Mouse (Mus musculus): ENCODE measurements at regions not wholly inside any gene's neighbourhood (a gene's known extent, or its start where the extent isn't known, plus 50 kb on each side); places are given as distances from the start of the nearest gene placed in this dataset.

- peak; percentile 20; the same call in 1 of the 2 replicates for ATAC-seq (ENCODE audit: insufficient number of reproducible peaks, low FRiP score, low TSS enrichment, low read depth)
- WGBS, result 40% methylated on average over 9 of the region's 9 CpGs
- Histone ChIP-seq H3K27ac (replicated peaks; ENCODE audit: low read depth, low read length) (peak overlapping the region; percentile 96), H3K9ac (ENCODE audit: low read length) (peak overlapping the region; percentile 34; the same call in 1 of the 2 replicates), H3K36me3 (ENCODE audit: control insufficient read depth, insufficient read depth, low read length) (no peaks in the 10 kb centered on the region), H3K9me3 (ENCODE audit: control insufficient read depth, low read length) (no peaks in the 10 kb centered on the region), H3K4me1 (ENCODE audit: control insufficient read depth, insufficient read depth, low read length) (peaks cover 40% of the 10 kb centered on the region), H3K4me3 (ENCODE audit: low read depth, low read length) (no peak overlapping the region), H3K27me3 (ENCODE audit: control insufficient read depth, insufficient read depth, low read length) (no peaks in the 10 kb centered on the region), H3K4me2 (ENCODE audit: low read depth, severe bottlenecking) (peak overlapping the region; percentile 15; the same call in 1 of the 2 replicates)
- DNase-seq (ENCODE audit: low spot score), result no peak
Measured at GRCm38 (mm10) chr16:44633059-44633667, 74.5 kb upstream of the Boc start.

- no peaks in the 10 kb centered on the region for H3K36me3 ChIP-seq (ENCODE audit: control insufficient read depth, insufficient read depth, low read length)
- DNase-seq (ENCODE audit: low spot score), result peak; percentile 82
- no peaks in the 10 kb centered on the region for H3K27me3 ChIP-seq (ENCODE audit: control insufficient read depth, insufficient read depth, low read length)
- peak overlapping the region; percentile 96 for H3K27ac ChIP-seq (replicated peaks; ENCODE audit: low read depth, low read length)
- H3K9ac ChIP-seq (ENCODE audit: low read length), result peak overlapping the region; percentile 34; the same call in 1 of the 2 replicates
- peaks cover 40% of the 10 kb centered on the region for H3K4me1 ChIP-seq (ENCODE audit: control insufficient read depth, insufficient read depth, low read length)
- WGBS, result 2% methylated on average over 9 of the region's 9 CpGs
- H3K4me2 ChIP-seq (ENCODE audit: low read depth, severe bottlenecking), result peak overlapping the region; percentile 15; the same call in 1 of the 2 replicates
- no peaks in the 10 kb centered on the region for H3K9me3 ChIP-seq (ENCODE audit: control insufficient read depth, low read length)
- ATAC-seq (ENCODE audit: insufficient number of reproducible peaks, low FRiP score, low TSS enrichment, low read depth), result peak; percentile 75
- H3K4me3 ChIP-seq (ENCODE audit: low read depth, low read length), result no peak overlapping the region
Measured at GRCm38 (mm10) chr16:44632330-44633058, 73.8 kb upstream of the Boc start.

DNA sequence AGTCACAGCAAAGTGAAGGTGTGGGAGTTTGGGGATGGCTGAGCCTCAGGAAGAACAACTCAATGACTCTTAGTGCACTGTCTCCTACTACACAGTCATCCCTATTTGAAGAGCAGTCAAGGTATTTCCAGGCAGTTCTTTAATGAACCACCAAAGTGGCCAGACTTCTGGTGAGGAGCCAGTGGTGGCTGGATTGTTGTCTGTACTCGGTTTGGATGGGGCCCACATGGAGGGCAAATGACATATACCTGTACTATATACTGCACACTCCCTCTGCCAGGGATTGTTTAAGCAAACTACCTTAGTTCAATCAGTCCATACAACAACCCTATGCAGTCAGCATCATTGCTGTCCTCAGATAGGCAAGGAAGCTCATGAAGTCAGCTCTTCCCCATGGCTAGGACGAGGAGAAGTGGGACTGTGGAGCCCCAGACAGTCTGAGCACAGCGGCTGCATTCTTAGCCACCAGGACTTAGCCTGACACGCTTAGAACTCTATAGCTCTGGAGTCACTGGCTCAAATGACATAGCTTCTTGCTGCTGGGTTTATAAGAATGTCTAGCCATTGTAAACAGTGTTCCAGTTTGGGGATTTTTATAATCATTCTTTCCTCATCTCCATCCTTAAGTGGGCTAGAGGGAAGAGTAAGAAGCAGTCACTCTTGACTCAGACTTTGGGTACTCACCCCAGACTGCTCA is 72.8 kb upstream of the Boc start:
- no peak overlapping the region for H3K4me2 ChIP-seq (ENCODE audit: low read depth, severe bottlenecking)
- ATAC-seq (ENCODE audit: insufficient number of reproducible peaks, low FRiP score, low TSS enrichment, low read depth) (peak; percentile 18; the same call in 1 of the 2 replicates), DNase-seq (ENCODE audit: low spot score) (peak; percentile 38)
- H3K36me3 ChIP-seq (ENCODE audit: control insufficient read depth, insufficient read depth, low read length), result no peaks in the 10 kb centered on the region
- no peak overlapping the region for H3K4me3 ChIP-seq (ENCODE audit: low read depth, low read length)
- H3K9me3 ChIP-seq (ENCODE audit: control insufficient read depth, low read length), result no peaks in the 10 kb centered on the region
- H3K9ac ChIP-seq (ENCODE audit: low read length), result no peak overlapping the region
- peaks cover 40% of the 10 kb centered on the region for H3K4me1 ChIP-seq (ENCODE audit: control insufficient read depth, insufficient read depth, low read length)
- 42% methylated on average over 4 of the region's 4 CpGs for WGBS
- peak overlapping the region; percentile 96 for H3K27ac ChIP-seq (replicated peaks; ENCODE audit: low read depth, low read length)
- no peaks in the 10 kb centered on the region for H3K27me3 ChIP-seq (ENCODE audit: control insufficient read depth, insufficient read depth, low read length)

- Histone ChIP-seq H3K27me3 (ENCODE audit: control insufficient read depth, insufficient read depth, low read length) (no peaks in the 10 kb centered on the region), H3K27ac (replicated peaks; ENCODE audit: low read depth, low read length) (peak overlapping the region; percentile 96; the same call in 1 of the 2 replicates), H3K9me3 (ENCODE audit: control insufficient read depth, low read length) (no peaks in the 10 kb centered on the region), H3K4me3 (ENCODE audit: low read depth, low read length) (no peak overlapping the region), H3K9ac (ENCODE audit: low read length) (no peak overlapping the region), H3K4me1 (ENCODE audit: control insufficient read depth, insufficient read depth, low read length) (peaks cover 40% of the 10 kb centered on the region), H3K36me3 (ENCODE audit: control insufficient read depth, insufficient read depth, low read length) (no peaks in the 10 kb centered on the region), H3K4me2 (ENCODE audit: low read depth, severe bottlenecking) (no peak overlapping the region)
- DNase-seq (ENCODE audit: low spot score), result peak; percentile 56
- WGBS, result 33% methylated on average over 9 of the region's 9 CpGs
- ATAC-seq (ENCODE audit: insufficient number of reproducible peaks, low FRiP score, low TSS enrichment, low read depth), result no peak
Measured at GRCm38 (mm10) chr16:44630861-44631260, 72.2 kb upstream of the Boc start.

DNA sequence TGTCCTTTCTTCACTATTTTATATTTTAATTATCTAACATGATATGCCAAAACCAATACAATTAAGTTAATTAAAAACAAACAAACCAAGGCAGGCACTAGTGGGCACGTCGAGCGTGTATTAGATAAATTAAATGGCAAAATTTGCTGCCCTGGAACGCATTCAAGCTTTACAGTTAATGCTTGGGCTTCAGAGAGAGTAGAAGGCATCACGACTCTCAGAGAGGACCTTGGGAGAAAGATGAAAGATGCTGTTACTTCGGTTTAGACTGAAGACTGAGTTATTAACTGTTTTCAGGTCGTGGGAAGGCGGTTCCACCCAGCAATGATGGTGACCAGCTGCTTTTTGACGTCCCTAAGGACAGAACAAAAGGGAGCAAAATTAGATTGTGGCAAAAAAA is 71.7 kb upstream of the Boc start:
- Histone ChIP-seq H3K27me3 (ENCODE audit: control insufficient read depth, insufficient read depth, low read length) (no peaks in the 10 kb centered on the region), H3K27ac (replicated peaks; ENCODE audit: low read depth, low read length) (peak overlapping the region; percentile 96; the same call in 1 of the 2 replicates), H3K4me1 (ENCODE audit: control insufficient read depth, insufficient read depth, low read length) (peaks cover 40% of the 10 kb centered on the region), H3K36me3 (ENCODE audit: control insufficient read depth, insufficient read depth, low read length) (no peaks in the 10 kb centered on the region), H3K9ac (ENCODE audit: low read length) (no peak overlapping the region), H3K9me3 (ENCODE audit: control insufficient read depth, low read length) (no peaks in the 10 kb centered on the region), H3K4me3 (ENCODE audit: low read depth, low read length) (no peak overlapping the region), H3K4me2 (ENCODE audit: low read depth, severe bottlenecking) (no peak overlapping the region)
- 10% methylated on average over 9 of the region's 9 CpGs for WGBS
- ATAC-seq (ENCODE audit: insufficient number of reproducible peaks, low FRiP score, low TSS enrichment, low read depth) (no peak), DNase-seq (ENCODE audit: low spot score) (no peak)

- Histone ChIP-seq H3K36me3 (ENCODE audit: control insufficient read depth, insufficient read depth, low read length) (no peaks in the 10 kb centered on the region; the same call in 1 of the 2 replicates), H3K9me3 (ENCODE audit: control insufficient read depth, low read length) (no peaks in the 10 kb centered on the region), H3K9ac (ENCODE audit: low read length) (no peak overlapping the region), H3K4me1 (ENCODE audit: control insufficient read depth, insufficient read depth, low read length) (peaks cover 40% of the 10 kb centered on the region), H3K27me3 (ENCODE audit: control insufficient read depth, insufficient read depth, low read length) (no peaks in the 10 kb centered on the region), H3K27ac (replicated peaks; ENCODE audit: low read depth, low read length) (peak overlapping the region; percentile 2; the same call in 1 of the 2 replicates), H3K4me2 (ENCODE audit: low read depth, severe bottlenecking) (no peak overlapping the region), H3K4me3 (ENCODE audit: low read depth, low read length) (no peak overlapping the region)
- ATAC-seq (ENCODE audit: insufficient number of reproducible peaks, low FRiP score, low TSS enrichment, low read depth), result peak; percentile 14; the same call in 1 of the 2 replicates
- WGBS, result 34% methylated on average over 8 of the region's 8 CpGs
- peak; percentile 44 for DNase-seq (ENCODE audit: low spot score)
Measured at GRCm38 (mm10) chr16:44629296-44630275, 70.9 kb upstream of the Boc start.

DNA sequence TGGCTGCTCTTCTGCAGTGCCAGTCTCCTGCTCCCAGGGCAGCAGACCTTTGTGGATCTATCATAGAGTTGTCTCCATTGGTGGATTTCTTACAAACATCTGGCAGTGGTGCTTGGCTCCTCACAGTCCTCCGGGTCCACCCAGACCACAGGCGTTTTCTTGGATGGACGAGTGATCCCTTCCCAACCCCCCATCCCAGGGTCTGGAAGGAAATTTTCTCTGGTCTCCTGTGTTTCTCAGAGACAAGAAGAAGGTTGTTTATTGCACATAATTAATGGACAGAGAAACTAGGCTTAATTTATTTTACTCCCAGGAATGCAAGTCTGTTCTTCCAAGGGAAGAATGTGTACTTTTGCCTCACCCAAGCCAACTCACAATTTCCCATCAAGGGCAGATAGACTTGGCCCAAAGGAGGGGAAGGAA is 67.2 kb upstream of the Boc start:
- H3K36me3 ChIP-seq (ENCODE audit: control insufficient read depth, insufficient read depth, low read length), result no peaks in the 10 kb centered on the region; the same call in 1 of the 2 replicates
- H3K4me1 ChIP-seq (ENCODE audit: control insufficient read depth, insufficient read depth, low read length), result peaks cover 11% of the 10 kb centered on the region
- no peak overlapping the region for H3K4me3 ChIP-seq (ENCODE audit: low read depth, low read length)
- H3K27me3 ChIP-seq (ENCODE audit: control insufficient read depth, insufficient read depth, low read length), result no peaks in the 10 kb centered on the region
- no peak overlapping the region for H3K9ac ChIP-seq (ENCODE audit: low read length)
- 52% methylated on average over 3 of the region's 3 CpGs for WGBS
- H3K27ac ChIP-seq (replicated peaks; ENCODE audit: low read depth, low read length), result no peak overlapping the region
- H3K9me3 ChIP-seq (ENCODE audit: control insufficient read depth, low read length), result no peaks in the 10 kb centered on the region
- DNase-seq (ENCODE audit: low spot score) (no peak), ATAC-seq (ENCODE audit: insufficient number of reproducible peaks, low FRiP score, low TSS enrichment, low read depth) (no peak)
- no peak overlapping the region for H3K4me2 ChIP-seq (ENCODE audit: low read depth, severe bottlenecking)

All from limb, embryonic 11.5 days (tissue).